Mouse (Mus musculus) C2C12 (cell line): ENCODE measurements around the gene Npc2.

ENCODE experiments used
- CTCF ChIP-seq: IDR thresholded peaks from one replicate; pipeline ENCODE4 v1.5.1; 2011; ENCODE audit not compliant: control insufficient read depth, insufficient read depth, insufficient read length
- MYOD1 ChIP-seq: IDR thresholded peaks from one replicate; pipeline ENCODE4 v1.6.1; 2011; ENCODE audit warnings: low read depth; ENCODE audit not compliant: control insufficient read depth, insufficient read length
- MYOG ChIP-seq: IDR thresholded peaks from one replicate; pipeline ENCODE4 v1.6.1; 2011; ENCODE audit not compliant: control insufficient read depth, insufficient read length; ENCODE audit errors: extremely low read depth

GRCm38 (mm10) chr12:84800419-84800818, 27.5 kb upstream of the Npc2 start:
- TF ChIP-seq CTCF, result no peak
- TF ChIP-seq MYOG, result no peak
- no peak for TF ChIP-seq MYOD1
